Mouse (Mus musculus) E14TG2a.4 (cell line): ENCODE measurements around the gene Gm9970.

ENCODE experiments used
- CTCF ChIP-seq: conservative IDR thresholded peaks from 2 replicates; pipeline ENCODE4 v1.5.1; 2014; ENCODE audit warnings: low read length
- NANOG ChIP-seq: IDR thresholded peaks from 2 replicates; pipeline ENCODE4 v1.6.1; 2014; ENCODE audit warnings: borderline replicate concordance, low read length, mixed read lengths

DNA sequence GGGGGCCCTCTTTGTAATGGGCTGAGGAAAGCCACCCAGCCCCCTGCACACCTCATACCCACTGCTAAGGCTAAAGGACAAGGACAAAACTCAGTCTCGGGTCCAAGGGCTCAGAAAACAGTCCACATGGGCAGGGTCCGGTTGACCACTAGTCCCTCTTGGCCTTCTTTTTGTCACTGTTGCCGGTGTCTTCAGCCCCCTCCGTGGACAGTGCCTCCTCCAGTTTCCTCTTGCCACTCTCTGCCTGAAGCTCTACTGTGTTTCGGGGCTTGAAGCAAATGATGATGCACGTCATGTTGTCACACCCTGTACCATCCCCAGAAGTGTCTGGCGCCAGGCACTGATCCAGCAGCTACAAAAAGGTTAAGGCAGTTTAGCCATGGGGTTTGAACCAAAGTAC is 38.1 kb downstream of the Gm9970 start:
- TF ChIP-seq CTCF: no peak
- TF ChIP-seq NANOG: no peak
